Mouse (Mus musculus) monocyte, adult 2 months (primary cell): ENCODE results near the gene C8a.

Experiments used
- DNase-seq, 2 experiments: peaks; one replicate each; pipeline ENCODE4 v3.0.0; 2022; ENCODE audit warnings: low spot score in 2 of 2, low read depth in 1 of 2

C8a gene

GRCm38 (mm10) chr4:104843546-104843945, 32.7 kb downstream of the C8a start:
- no peak for DNase-seq

GRCm38 (mm10) chr4:104842204-104842603, 34.0 kb downstream of the C8a start:
- no peak for DNase-seq

GRCm38 (mm10) chr4:104838342-104838741, 37.9 kb downstream of the C8a start:
- no peak for DNase-seq

- DNase-seq: no peak
Observed at GRCm38 (mm10) chr4:104835096-104835495, 41.1 kb downstream of the C8a start.

GRCm38 (mm10) chr4:104828939-104829338, 47.3 kb downstream of the C8a start:
- no peak for DNase-seq

GRCm38 (mm10) chr4:104824381-104825077, 51.7 kb downstream of the C8a start:
- no peak for DNase-seq

- DNase-seq: no peak
Observed at GRCm38 (mm10) chr4:104823597-104824101, 52.5 kb downstream of the C8a start.

- no peak for DNase-seq
Observed at GRCm38 (mm10) chr4:104819891-104820290, 56.3 kb downstream of the C8a start.

GRCm38 (mm10) chr4:104818986-104819385, 57.2 kb downstream of the C8a start:
- no peak for DNase-seq

GRCm38 (mm10) chr4:104817509-104817908, 58.7 kb downstream of the C8a start:
- no peak for DNase-seq

- no peak for DNase-seq
Observed at GRCm38 (mm10) chr4:104816519-104817232, 59.5 kb downstream of the C8a start.

- no peak for DNase-seq
Observed at GRCm38 (mm10) chr4:104813617-104814016, 62.6 kb downstream of the C8a start.

- no peak for DNase-seq
Observed at GRCm38 (mm10) chr4:104810710-104811286, 65.4 kb downstream of the C8a start.

- no peak for DNase-seq
Observed at GRCm38 (mm10) chr4:104805414-104806257, 70.6 kb downstream of the C8a start.

- DNase-seq: no peak
Observed at GRCm38 (mm10) chr4:104804100-104804499, 72.1 kb downstream of the C8a start.

- DNase-seq: no peak
Observed at GRCm38 (mm10) chr4:104801625-104802024, 74.6 kb downstream of the C8a start.

- no peak for DNase-seq
Observed at GRCm38 (mm10) chr4:104798951-104799350, 77.2 kb downstream of the C8a start.

GRCm38 (mm10) chr4:104792111-104792510, 84.1 kb downstream of the C8a start:
- no peak for DNase-seq

- no peak for DNase-seq
Observed at GRCm38 (mm10) chr4:104782346-104782745, 93.9 kb downstream of the C8a start.

- no peak for DNase-seq
Observed at GRCm38 (mm10) chr4:104781441-104781840, 94.8 kb downstream of the C8a start.

- no peak for DNase-seq
Observed at GRCm38 (mm10) chr4:104779460-104779859, 96.7 kb downstream of the C8a start.
